Mouse (Mus musculus) heart, postnatal 10 days (tissue): Measurements from ENCODE around the gene Krtap5-4. TPM values are rescaled to one million over a fixed set of nuclear protein-coding genes. Genes with fewer than 3 reads are reported as not detected.

ENCODE experiments used
- total RNA-seq, 2 experiments: library from RNA; stranded (reverse); gene quantifications; 2 replicates each; pipeline ENCODE4 v1.2.3; 2021

Gene Krtap5-4
- total RNA-seq, 2 experiments from 2014 or later, result not detected

Other genes starting within 250 kb of the Krtap5-4 start
- 10 to 100 TPM; 39.4 to 43.2 TPM for gene Mob2, start 242.5 kb upstream of the Krtap5-4 start, total RNA-seq
- 10 to 100 TPM; 28.0 to 30.0 TPM for gene Dusp8, start 207.7 kb upstream of the Krtap5-4 start, total RNA-seq
- not detected for gene Gm45618, start 182.8 kb upstream of the Krtap5-4 start, total RNA-seq
- gene Gm39115, start 167.5 kb upstream of the Krtap5-4 start, total RNA-seq, result not detected
- gene Gm45337, start 158.9 kb upstream of the Krtap5-4 start, total RNA-seq, result not detected
- not detected for gene Gm29735, start 146.4 kb upstream of the Krtap5-4 start, total RNA-seq
- gene Gm4553, start 137.8 kb upstream of the Krtap5-4 start, total RNA-seq, result not detected
- gene Krtap5-2, start 127.5 kb upstream of the Krtap5-4 start, total RNA-seq, result not detected
- gene Gm10153, start 113.2 kb upstream of the Krtap5-4 start, total RNA-seq, result not detected
- not detected for gene Krtap5-3, start 102.2 kb upstream of the Krtap5-4 start, total RNA-seq
- not detected for gene Gm7579, start 91.7 kb upstream of the Krtap5-4 start, total RNA-seq
- gene Krtap5-5, start 73.6 kb upstream of the Krtap5-4 start, total RNA-seq, result not detected
- gene Gm40460, start 62.5 kb upstream of the Krtap5-4 start, total RNA-seq, result not detected
- gene Gm2431, start 45.2 kb upstream of the Krtap5-4 start, total RNA-seq, result not detected
- not detected for gene Gm4559, start 29.2 kb upstream of the Krtap5-4 start, total RNA-seq
- not detected for gene Krtap5-1, start 6.4 kb upstream of the Krtap5-4 start, total RNA-seq
- 1 to 10 TPM; 1.0 to 1.1 TPM for gene Ifitm10, start 70.2 kb downstream of the Krtap5-4 start, total RNA-seq
- 1 to 10 TPM; 1.7 to 5.1 TPM for gene Gm49369, start 79.1 kb downstream of the Krtap5-4 start, total RNA-seq
- gene Ctsd, start 84.5 kb downstream of the Krtap5-4 start, total RNA-seq, result 100 to 1,000 TPM; 501 to 525 TPM
- gene Syt8, start 131.3 kb downstream of the Krtap5-4 start, total RNA-seq, result not detected
- 1 to 10 TPM; 1.9 to 4.3 TPM for gene Tnni2, start 138.3 kb downstream of the Krtap5-4 start, total RNA-seq
- 100 to 1,000 TPM; 111 to 116 TPM for gene Lsp1, start 157.3 kb downstream of the Krtap5-4 start, total RNA-seq
- 1 to 10 TPM in 1 of 2 experiments, under 1 TPM in 1; 0.67 to 1.8 TPM for gene Tnnt3, start 195.3 kb downstream of the Krtap5-4 start, total RNA-seq
- 10 to 100 TPM in 1 of 2 experiments, 1 to 10 TPM in 1; 4.1 to 19.3 TPM for gene Mrpl23, start 229.1 kb downstream of the Krtap5-4 start, total RNA-seq